Mouse (Mus musculus): Measurements from ENCODE around the gene Atg16l2. TPM values are rescaled to one million over a fixed set of nuclear protein-coding genes. Genes with fewer than 3 reads are reported as not detected.

The Atg16l2 gene
- 8.3 TPM for polyA plus RNA-seq (2012; fragmentation: generic; extraction: Trizol)
- long read RNA-seq, experiment 1, full-length matches to known transcripts, result 4 of 9 reads
- long read RNA-seq, experiment 1, partial matches to known transcripts, result 0 of 9 reads
- long read RNA-seq, experiment 1, other reads (novel, unspliced or antisense), result 5 of 9 reads
- long read RNA-seq, experiment 2, full-length matches to known transcripts, result 30 of 51 reads
- long read RNA-seq, experiment 2, partial matches to known transcripts, result 0 of 51 reads
- long read RNA-seq, experiment 2, other reads (novel, unspliced or antisense), result 21 of 51 reads

DNA sequence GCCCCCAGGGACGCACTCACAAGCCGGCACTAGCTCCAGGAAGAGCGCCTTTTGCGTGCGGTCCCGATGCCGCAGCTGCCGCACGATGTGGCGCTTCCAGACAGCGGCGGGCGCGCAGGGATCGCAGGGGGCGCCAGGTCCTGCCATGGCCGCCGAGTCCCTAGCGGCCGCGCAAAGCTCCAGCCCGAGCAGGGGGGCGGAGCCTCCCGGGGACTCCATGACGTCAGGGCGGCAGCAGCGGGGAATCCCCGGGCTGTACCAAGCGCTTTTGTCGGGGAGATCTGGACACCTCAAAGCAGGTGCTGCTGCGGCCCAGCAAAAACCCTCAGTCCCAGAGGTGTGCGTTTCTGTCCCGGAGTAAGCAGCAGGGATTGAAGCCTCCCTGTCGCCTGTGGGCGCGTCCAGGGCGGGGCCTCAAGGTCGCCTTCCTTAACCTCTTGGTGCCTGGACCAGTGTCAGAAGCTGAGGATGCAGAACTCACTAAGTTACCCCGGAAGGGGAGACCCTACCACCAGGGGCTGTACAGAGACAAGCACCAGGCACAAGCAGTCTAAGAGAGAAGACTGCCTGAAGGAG, at the start of gene Atg16l2:
Gene Atg16l2 (minus strand): TSS at position 371 of the 576 bp plus-strand sequence.
- peaks cover 3% of the 10 kb centered on the region for H3K36me3 ChIP-seq (ENCODE audit: control insufficient read depth, insufficient read depth)
- no peaks in the 10 kb centered on the region for H3K27me3 ChIP-seq (ENCODE audit: control insufficient read depth, insufficient read depth, insufficient read length)
- H3K4me3 ChIP-seq (ENCODE audit: insufficient read depth, poor library complexity, severe bottlenecking), result peak within 1 kb of the TSS; percentile 46
- peak; percentile 19 for TF ChIP-seq CTCF (IDR thresholded peaks at IDR 0.05; ENCODE audit: control insufficient read depth, insufficient read depth, insufficient read length)
- TF ChIP-seq CEBPB (IDR thresholded peaks at IDR 0.05; ENCODE audit: low read depth), result no peak
- H3K79me3 ChIP-seq (ENCODE audit: low read depth), result peaks cover 13% of the 10 kb centered on the region
- H3ac ChIP-seq (ENCODE audit: control insufficient read depth, insufficient read length, low read depth), result peak within 1 kb of the TSS; percentile 84
- H3K79me2 ChIP-seq (ENCODE audit: control insufficient read depth, insufficient read depth), result peaks cover 17% of the 10 kb centered on the region

DNA sequence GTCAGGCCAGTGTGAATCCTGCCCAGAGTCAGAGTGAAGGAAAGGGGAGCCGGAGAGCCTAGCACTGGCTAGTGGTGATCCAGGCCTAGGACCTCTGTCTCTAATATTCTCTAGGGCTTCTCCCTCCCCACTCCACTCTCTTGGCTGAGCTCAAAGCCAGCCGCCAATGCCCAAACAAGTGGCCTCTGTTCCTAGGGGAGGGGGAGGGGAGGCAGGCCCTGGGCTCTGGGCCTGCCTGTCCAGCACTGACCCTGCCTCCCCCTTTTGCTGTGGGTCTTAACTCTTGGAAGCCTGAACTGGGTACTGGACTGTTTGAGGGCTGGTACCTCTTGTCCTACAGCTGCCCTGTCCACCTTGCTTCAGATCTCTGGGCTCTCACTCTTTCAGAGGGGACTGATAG, 47.8 kb upstream of the Atg16l2 start:
- TF ChIP-seq MYOD1 (IDR thresholded peaks at IDR 0.05; ENCODE audit: control insufficient read depth, insufficient read length, low read depth) (no peak), USF1 (IDR thresholded peaks at IDR 0.05; ENCODE audit: low read depth) (no peak), CTCF (IDR thresholded peaks at IDR 0.05; ENCODE audit: control insufficient read depth, insufficient read depth, insufficient read length) (no peak), MAX (IDR thresholded peaks at IDR 0.05) (no peak), CEBPB (IDR thresholded peaks at IDR 0.05; ENCODE audit: low read depth) (no peak), MYOG (IDR thresholded peaks at IDR 0.05; ENCODE audit: control insufficient read depth, extremely low read depth, insufficient read length) (no peak)
- H3ac ChIP-seq (ENCODE audit: control insufficient read depth, insufficient read length, low read depth), result no peak overlapping the region
- H3K79me2 ChIP-seq (ENCODE audit: control insufficient read depth, insufficient read depth), result no peaks in the 10 kb centered on the region

DNA sequence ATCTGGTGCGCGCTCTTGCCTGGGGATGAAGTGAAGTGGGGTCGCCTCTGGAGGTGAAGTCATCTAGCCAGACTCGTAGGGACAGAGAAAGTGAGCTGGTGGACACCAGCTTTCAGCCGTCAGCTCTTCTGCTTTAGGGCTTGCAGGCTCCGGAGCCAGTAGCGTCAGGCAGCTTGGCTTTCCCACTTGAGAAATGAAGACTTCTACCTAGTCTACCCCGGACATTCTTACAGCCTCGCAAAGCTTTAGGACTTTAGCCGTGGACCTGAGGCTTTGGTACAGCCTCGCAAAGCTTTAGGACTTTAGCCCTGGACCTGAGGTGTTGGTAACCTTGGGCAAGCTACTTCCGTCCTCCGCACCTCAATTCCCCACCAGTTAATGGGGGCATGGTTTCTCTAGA, 46.3 kb upstream of the Atg16l2 start:
- TF ChIP-seq MYOG (IDR thresholded peaks at IDR 0.05; ENCODE audit: control insufficient read depth, extremely low read depth, insufficient read length) (no peak), MYOD1 (IDR thresholded peaks at IDR 0.05; ENCODE audit: control insufficient read depth, insufficient read length, low read depth) (no peak), CEBPB (IDR thresholded peaks at IDR 0.05; ENCODE audit: low read depth) (no peak), MAX (IDR thresholded peaks at IDR 0.05) (no peak), USF1 (IDR thresholded peaks at IDR 0.05; ENCODE audit: low read depth) (no peak), FOSL1 (IDR thresholded peaks at IDR 0.05; ENCODE audit: insufficient read depth, low read length, poor library complexity, severe bottlenecking) (no peak), CTCF (IDR thresholded peaks at IDR 0.05; ENCODE audit: control insufficient read depth, insufficient read depth, insufficient read length) (no peak)
- Histone ChIP-seq H3K27me3 (ENCODE audit: control insufficient read depth, insufficient read depth, insufficient read length) (no peaks in the 10 kb centered on the region), H3ac (ENCODE audit: control insufficient read depth, insufficient read length, low read depth) (peak overlapping the region; percentile 67), H3K36me3 (ENCODE audit: control insufficient read depth, insufficient read depth) (no peaks in the 10 kb centered on the region), H3K79me3 (ENCODE audit: low read depth) (no peaks in the 10 kb centered on the region), H3K79me2 (ENCODE audit: control insufficient read depth, insufficient read depth) (no peaks in the 10 kb centered on the region), H3K4me3 (ENCODE audit: insufficient read depth, poor library complexity, severe bottlenecking) (peak overlapping the region; percentile 44)

More for the DNA sequence above, 47.8 kb upstream of the Atg16l2 start:
- Histone ChIP-seq H3K79me3 (ENCODE audit: low read depth) (no peaks in the 10 kb centered on the region), H3K27me3 (ENCODE audit: control insufficient read depth, insufficient read depth, insufficient read length) (no peaks in the 10 kb centered on the region), H3K4me3 (ENCODE audit: insufficient read depth, poor library complexity, severe bottlenecking) (no peak overlapping the region), H3K36me3 (ENCODE audit: control insufficient read depth, insufficient read depth) (no peaks in the 10 kb centered on the region)

DNA sequence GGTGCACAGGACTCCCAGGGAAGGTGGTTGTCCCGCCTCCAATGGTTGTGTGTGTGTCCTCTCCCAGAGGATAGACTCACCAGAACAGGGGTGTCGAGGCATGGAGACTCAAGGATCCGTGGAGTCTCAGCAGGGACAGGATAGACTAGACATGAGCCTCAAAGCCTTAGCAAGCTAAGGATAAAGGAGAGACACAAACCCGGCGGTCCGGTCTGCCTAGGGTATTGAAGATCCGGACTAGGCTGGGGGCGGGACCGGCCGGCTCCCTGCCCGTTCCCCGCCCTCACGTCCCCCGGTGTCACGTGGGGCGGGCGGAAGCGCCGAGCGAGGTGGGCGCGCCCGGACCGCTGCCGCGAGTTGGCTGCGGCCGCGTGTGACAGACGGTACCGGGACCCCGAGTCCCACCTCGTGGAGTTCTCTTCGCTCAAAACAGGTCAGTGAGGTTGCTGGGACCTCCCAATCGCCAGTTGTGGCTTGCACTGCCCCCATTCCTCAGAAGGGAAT, 45.8 kb upstream of the Atg16l2 start, which contains the start of gene Arap1:
Gene Arap1 (plus strand): TSS at position 301 of the 504 bp plus-strand sequence.
- Histone ChIP-seq H3K27me3 (ENCODE audit: control insufficient read depth, insufficient read depth, insufficient read length) (no peaks in the 10 kb centered on the region), H3K79me3 (ENCODE audit: low read depth) (no peaks in the 10 kb centered on the region), H3K36me3 (ENCODE audit: control insufficient read depth, insufficient read depth) (no peaks in the 10 kb centered on the region), H3K4me3 (ENCODE audit: insufficient read depth, poor library complexity, severe bottlenecking) (peak within 1 kb of the TSS; percentile 44), H3ac (ENCODE audit: control insufficient read depth, insufficient read length, low read depth) (peak within 1 kb of the TSS; percentile 67), H3K79me2 (ENCODE audit: control insufficient read depth, insufficient read depth) (no peaks in the 10 kb centered on the region)
- TF ChIP-seq MYOG (IDR thresholded peaks at IDR 0.05; ENCODE audit: control insufficient read depth, extremely low read depth, insufficient read length) (no peak), MAX (IDR thresholded peaks at IDR 0.05) (no peak), USF1 (IDR thresholded peaks at IDR 0.05; ENCODE audit: low read depth) (peak; percentile 84)

DNA sequence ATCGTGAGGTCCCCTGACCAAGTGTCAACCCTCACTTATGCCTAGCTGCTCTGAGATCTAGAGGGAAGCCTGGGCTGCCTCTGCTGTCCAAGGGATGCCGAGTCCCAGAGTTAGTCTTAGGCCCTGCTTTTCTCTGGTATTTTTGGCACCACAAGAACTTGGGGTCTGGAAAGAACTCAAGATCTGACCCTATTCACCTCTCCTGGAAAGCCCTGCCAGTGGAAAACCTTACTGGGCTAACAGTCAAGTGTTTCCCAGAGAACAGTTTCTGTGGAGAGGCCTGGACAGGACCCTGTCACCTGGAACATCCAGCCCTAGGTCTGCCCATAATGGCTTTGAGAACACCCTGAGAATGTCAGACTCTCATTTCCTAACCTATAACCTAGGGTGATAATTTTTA, 44.9 kb upstream of the Atg16l2 start:
- no peaks in the 10 kb centered on the region for H3K36me3 ChIP-seq (ENCODE audit: control insufficient read depth, insufficient read depth)
- H3K79me3 ChIP-seq (ENCODE audit: low read depth), result no peaks in the 10 kb centered on the region
- H3K4me3 ChIP-seq (ENCODE audit: insufficient read depth, poor library complexity, severe bottlenecking), result no peak overlapping the region
- no peaks in the 10 kb centered on the region for H3K79me2 ChIP-seq (ENCODE audit: control insufficient read depth, insufficient read depth)
- no peaks in the 10 kb centered on the region for H3K27me3 ChIP-seq (ENCODE audit: control insufficient read depth, insufficient read depth, insufficient read length)
- H3ac ChIP-seq (ENCODE audit: control insufficient read depth, insufficient read length, low read depth), result no peak overlapping the region
- TF ChIP-seq CTCF (IDR thresholded peaks at IDR 0.05; ENCODE audit: control insufficient read depth, insufficient read depth, insufficient read length) (no peak), MAX (IDR thresholded peaks at IDR 0.05) (no peak), CEBPB (IDR thresholded peaks at IDR 0.05; ENCODE audit: low read depth) (no peak), USF1 (IDR thresholded peaks at IDR 0.05; ENCODE audit: low read depth) (no peak), MYOD1 (IDR thresholded peaks at IDR 0.05; ENCODE audit: control insufficient read depth, insufficient read length, low read depth) (no peak), FOSL1 (IDR thresholded peaks at IDR 0.05; ENCODE audit: insufficient read depth, low read length, poor library complexity, severe bottlenecking) (no peak), MYOG (IDR thresholded peaks at IDR 0.05; ENCODE audit: control insufficient read depth, extremely low read depth, insufficient read length) (no peak)

DNA sequence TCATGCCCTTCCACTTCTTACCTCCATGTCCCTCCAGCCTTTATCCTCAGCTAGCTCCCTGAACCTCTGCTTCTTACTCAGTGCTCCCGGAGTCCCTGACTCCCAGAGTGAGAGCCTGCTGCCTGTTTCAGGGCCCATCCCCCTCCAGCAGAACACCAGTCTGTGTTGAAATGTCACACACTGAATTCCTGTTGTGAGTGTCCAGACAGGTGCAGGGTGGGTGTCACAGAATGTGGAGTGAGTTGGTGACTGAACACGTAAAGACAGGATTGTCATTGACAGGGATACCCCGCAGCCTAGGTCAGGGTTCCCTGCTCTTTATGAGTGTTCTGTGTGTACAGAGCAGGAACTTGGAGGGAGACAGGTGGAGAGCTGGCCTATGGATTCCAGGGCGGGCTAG, 42.8 kb upstream of the Atg16l2 start:
- H3ac ChIP-seq (ENCODE audit: control insufficient read depth, insufficient read length, low read depth), result no peak overlapping the region
- TF ChIP-seq USF1 (IDR thresholded peaks at IDR 0.05; ENCODE audit: low read depth) (no peak), MYOD1 (IDR thresholded peaks at IDR 0.05; ENCODE audit: control insufficient read depth, insufficient read length, low read depth) (peak; percentile 37), MAX (IDR thresholded peaks at IDR 0.05) (no peak)
- H3K4me3 ChIP-seq (ENCODE audit: insufficient read depth, poor library complexity, severe bottlenecking), result no peak overlapping the region
- no peaks in the 10 kb centered on the region for H3K79me2 ChIP-seq (ENCODE audit: control insufficient read depth, insufficient read depth)
- no peaks in the 10 kb centered on the region for H3K36me3 ChIP-seq (ENCODE audit: control insufficient read depth, insufficient read depth)
- no peaks in the 10 kb centered on the region for H3K27me3 ChIP-seq (ENCODE audit: control insufficient read depth, insufficient read depth, insufficient read length)
- H3K79me3 ChIP-seq (ENCODE audit: low read depth), result no peaks in the 10 kb centered on the region

Measured in C2C12 (cell line).